In the genomic region with DNA sequence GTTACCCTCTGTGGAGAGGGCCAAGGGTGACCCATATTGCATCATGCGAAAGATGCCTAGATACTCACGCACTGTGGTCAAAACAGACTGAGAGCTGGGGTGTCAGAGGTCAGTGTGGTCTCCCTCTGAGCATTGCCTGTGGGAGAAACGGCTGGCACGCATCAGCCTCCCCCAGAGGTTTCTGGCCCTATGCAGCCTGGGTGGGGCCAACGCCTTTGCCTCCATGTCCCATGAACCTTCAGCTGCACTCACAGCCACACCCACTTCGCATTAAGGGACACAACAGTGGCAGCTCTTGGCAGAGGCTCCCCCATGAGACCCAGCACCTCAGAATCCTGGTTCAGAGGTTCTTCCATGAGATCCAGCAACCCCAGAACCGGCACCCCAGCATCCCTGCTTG, we compare ENCODE assay signal across 15 mouse cellular contexts.
DNase-seq lines count a peak whose midpoint lies in the region; ATAC-seq and TF ChIP-seq lines count a peak whose summit lies in the region.
"Had no signal": no experiment of that assay in that cellular context is flagged by ENCODE, and none has a peak within 500 bp of the region (broad histone marks: within the 10 kb centered on the region; RNA-seq: fewer than 3 reads in every experiment).

No protein-coding gene starts in this region.

- H3K36me3 ChIP-seq in heart, embryonic 10.5 days, result no peaks in the 10 kb centered on the region
- H3K36me3 ChIP-seq in embryonic facial prominence, embryonic 10.5 days (replicated peaks), result no peaks in the 10 kb centered on the region
- no peaks in the 10 kb centered on the region for H3K36me3 ChIP-seq in hindbrain, embryonic 12.5 days
- H3K36me3 ChIP-seq in midbrain, embryonic 14.5 days (ENCODE audit: control insufficient read depth, insufficient read depth, low read length), result no peaks in the 10 kb centered on the region
- no peaks in the 10 kb centered on the region for H3K36me3 ChIP-seq in thymus, adult 2 months (ENCODE audit: control insufficient read depth, insufficient read depth, low read length)
- H3K36me3 ChIP-seq: limb, embryonic 12.5 days had no signal

- WGBS in heart, embryonic 10.5 days, result 77% methylated on average over 7 of the region's 7 CpGs
- 79% methylated on average over 7 of the region's 7 CpGs for WGBS in embryonic facial prominence, embryonic 10.5 days
- WGBS in hindbrain, embryonic 12.5 days, result 83% methylated on average over 7 of the region's 7 CpGs
- WGBS in midbrain, embryonic 14.5 days, result 87% methylated on average over 7 of the region's 7 CpGs
- WGBS in thymus, adult 2 months, result 89% methylated on average over 7 of the region's 7 CpGs

- peaks cover 22% of the 10 kb centered on the region for H3K27me3 ChIP-seq in heart, embryonic 10.5 days (ENCODE audit: insufficient read depth, poor library complexity, severe bottlenecking)
- H3K27me3 ChIP-seq in embryonic facial prominence, embryonic 10.5 days (replicated peaks; ENCODE audit: low read depth, poor library complexity, severe bottlenecking), result peaks cover 63% of the 10 kb centered on the region
- 0 out of 2 replicates have a peak, but pooled peaks cover 6% of the 10 kb centered on the region for H3K27me3 ChIP-seq in hindbrain, embryonic 12.5 days
- no peaks in the 10 kb centered on the region for H3K27me3 ChIP-seq in midbrain, embryonic 14.5 days (ENCODE audit: control insufficient read depth, insufficient read depth, low read length)
- H3K27me3 ChIP-seq in thymus, adult 2 months (ENCODE audit: control insufficient read depth, insufficient read depth, low read length), result no peaks in the 10 kb centered on the region

- no peak for ATAC-seq in hindbrain, embryonic 12.5 days (ENCODE audit: low FRiP score)
- no peak for ATAC-seq in midbrain, embryonic 14.5 days (ENCODE audit: low FRiP score, low TSS enrichment)

- no peak overlapping the region for H3K4me3 ChIP-seq in heart, embryonic 10.5 days
- 0 out of 2 replicates have a peak overlapping the region, but pooled peaks have one; percentile 5 for H3K4me3 ChIP-seq in embryonic facial prominence, embryonic 10.5 days
- no peak overlapping the region for H3K4me3 ChIP-seq in hindbrain, embryonic 12.5 days
- no peak overlapping the region for H3K4me3 ChIP-seq in midbrain, embryonic 14.5 days (replicated peaks; ENCODE audit: low read depth, low read length)
- no peak overlapping the region for H3K4me3 ChIP-seq in thymus, adult 2 months (ENCODE audit: control insufficient read depth, insufficient read depth, low read length)
- H3K4me3 ChIP-seq: limb, embryonic 12.5 days; megakaryocyte, embryonic 14.5 days had no signal

- no peaks in the 10 kb centered on the region for H3K9me3 ChIP-seq in heart, embryonic 10.5 days
- H3K9me3 ChIP-seq in embryonic facial prominence, embryonic 10.5 days, result no peaks in the 10 kb centered on the region
- no peaks in the 10 kb centered on the region for H3K9me3 ChIP-seq in hindbrain, embryonic 12.5 days (replicated peaks)
- no peaks in the 10 kb centered on the region for H3K9me3 ChIP-seq in midbrain, embryonic 14.5 days (ENCODE audit: control insufficient read depth, low read length)
- H3K9me3 ChIP-seq: limb, embryonic 12.5 days; megakaryocyte, embryonic 14.5 days had no signal

- intact Hi-C loops in heart, postnatal 25 days (cut with DNase I), result no loop called here

- DNase-seq in heart, embryonic 10.5 days (ENCODE audit: low spot score), result no peak
- DNase-seq in heart, postnatal 25 days (ENCODE audit: low spot score), result no peak
- no peak for DNase-seq in embryonic facial prominence, embryonic 10.5 days (ENCODE audit: low spot score)
- no peak for DNase-seq in midbrain, embryonic 14.5 days
- no peak for DNase-seq in ovary, postnatal 10 days (ENCODE audit: low spot score)
- no peak for DNase-seq in thymus, adult 2 months
- no peak for DNase-seq in embryo, embryonic 9.5 days (ENCODE audit: extremely low spot score)
- DNase-seq: adrenal gland, postnatal 10 days; cerebellum, postnatal 25 days; layer of hippocampus, postnatal 36 days; lung, adult 18-20 months; thymus, postnatal 36 days had no signal

- H3K27ac ChIP-seq in heart, embryonic 10.5 days, result peak overlapping the region; percentile 64
- peak overlapping the region; percentile 86 for H3K27ac ChIP-seq in embryonic facial prominence, embryonic 10.5 days (replicated peaks)
- peak overlapping the region; percentile 35; the same call in 1 of the 2 replicates for H3K27ac ChIP-seq in hindbrain, embryonic 12.5 days
- peak overlapping the region; percentile 80 for H3K27ac ChIP-seq in midbrain, embryonic 14.5 days (replicated peaks; ENCODE audit: low read depth, low read length)
- H3K27ac ChIP-seq in thymus, adult 2 months (ENCODE audit: control insufficient read depth, insufficient read depth, low read length), result no peak overlapping the region
- H3K27ac ChIP-seq: limb, embryonic 12.5 days had no signal

- no peak for TF ChIP-seq POLR2A in thymus, adult 2 months (IDR thresholded peaks at IDR 0.05; ENCODE audit: control insufficient read depth, extremely low read depth, insufficient read depth, low read length, poor library complexity)

- TF ChIP-seq CTCF in thymus, adult 2 months (IDR thresholded peaks at IDR 0.05; ENCODE audit: borderline replicate concordance, control insufficient read depth, extremely low read depth, insufficient read depth, low read length, poor library complexity), result no peak

- 0 out of 2 replicates have a peak overlapping the region, but pooled peaks have one; percentile 4 for H3K4me2 ChIP-seq in hindbrain, embryonic 12.5 days (replicated peaks)
- no peak overlapping the region; the same call in 1 of the 2 replicates for H3K4me2 ChIP-seq in midbrain, embryonic 14.5 days (ENCODE audit: low read length)
- H3K4me2 ChIP-seq: limb, embryonic 12.5 days had no signal

- peaks cover 73% of the 10 kb centered on the region for H3K4me1 ChIP-seq in heart, embryonic 10.5 days
- H3K4me1 ChIP-seq in embryonic facial prominence, embryonic 10.5 days, result peaks cover 95% of the 10 kb centered on the region
- peaks cover 46% of the 10 kb centered on the region for H3K4me1 ChIP-seq in hindbrain, embryonic 12.5 days
- peaks cover 31% of the 10 kb centered on the region for H3K4me1 ChIP-seq in midbrain, embryonic 14.5 days (ENCODE audit: control insufficient read depth, insufficient read depth, low read length)
- peaks cover 11% of the 10 kb centered on the region for H3K4me1 ChIP-seq in thymus, adult 2 months (replicated peaks; ENCODE audit: control insufficient read depth, insufficient read depth, low read length)

- peak overlapping the region; percentile 6; the same call in 1 of the 2 replicates for H3K9ac ChIP-seq in hindbrain, embryonic 12.5 days
- H3K9ac ChIP-seq in midbrain, embryonic 14.5 days (replicated peaks; ENCODE audit: low read length), result no peak overlapping the region
- H3K9ac ChIP-seq: limb, embryonic 12.5 days had no signal
